Mouse (Mus musculus): ENCODE data around the gene Cfap54.

The Cfap54 gene

GRCm38 (mm10) chr10:93112021-93112420 lies 30.6 kb upstream of the Cfap54 start:
- TF ChIP-seq GATA4 (IDR thresholded peaks at IDR 0.05; ENCODE audit: insufficient replicate concordance, low read length), result no peak

- TF ChIP-seq GATA4 (IDR thresholded peaks at IDR 0.05; ENCODE audit: insufficient replicate concordance, low read length), result no peak; the same call in 1 of the 2 replicates
Measured at GRCm38 (mm10) chr10:93111412-93111811, 30.0 kb upstream of the Cfap54 start.

GRCm38 (mm10) chr10:93105358-93105757 lies 23.9 kb upstream of the Cfap54 start:
- TF ChIP-seq GATA4 (IDR thresholded peaks at IDR 0.05; ENCODE audit: insufficient replicate concordance, low read length), result no peak

GRCm38 (mm10) chr10:93104357-93104756 lies 22.9 kb upstream of the Cfap54 start:
- no peak for TF ChIP-seq GATA4 (IDR thresholded peaks at IDR 0.05; ENCODE audit: insufficient replicate concordance, low read length)

- no peak for TF ChIP-seq GATA4 (IDR thresholded peaks at IDR 0.05; ENCODE audit: insufficient replicate concordance, low read length)
Measured at GRCm38 (mm10) chr10:93103676-93104075, 22.3 kb upstream of the Cfap54 start.

- TF ChIP-seq GATA4 (IDR thresholded peaks at IDR 0.05; ENCODE audit: insufficient replicate concordance, low read length), result no peak
Measured at GRCm38 (mm10) chr10:93102321-93102720, 20.9 kb upstream of the Cfap54 start.

GRCm38 (mm10) chr10:93098211-93098805 lies 16.9 kb upstream of the Cfap54 start:
- no peak for TF ChIP-seq GATA4 (IDR thresholded peaks at IDR 0.05; ENCODE audit: insufficient replicate concordance, low read length)

- no peak for TF ChIP-seq GATA4 (IDR thresholded peaks at IDR 0.05; ENCODE audit: insufficient replicate concordance, low read length)
Measured at GRCm38 (mm10) chr10:93097439-93097838, 16.0 kb upstream of the Cfap54 start.

- no peak for TF ChIP-seq GATA4 (IDR thresholded peaks at IDR 0.05; ENCODE audit: insufficient replicate concordance, low read length)
Measured at GRCm38 (mm10) chr10:93095827-93096226, 14.4 kb upstream of the Cfap54 start.

- no peak for TF ChIP-seq GATA4 (IDR thresholded peaks at IDR 0.05; ENCODE audit: insufficient replicate concordance, low read length)
Measured at GRCm38 (mm10) chr10:93094957-93095580, 13.7 kb upstream of the Cfap54 start.

- TF ChIP-seq GATA4 (IDR thresholded peaks at IDR 0.05; ENCODE audit: insufficient replicate concordance, low read length), result no peak
Measured at GRCm38 (mm10) chr10:93091928-93092327, 10.5 kb upstream of the Cfap54 start.

GRCm38 (mm10) chr10:93090241-93090640 lies 8.8 kb upstream of the Cfap54 start:
- TF ChIP-seq GATA4 (IDR thresholded peaks at IDR 0.05; ENCODE audit: insufficient replicate concordance, low read length), result no peak

- TF ChIP-seq GATA4 (IDR thresholded peaks at IDR 0.05; ENCODE audit: insufficient replicate concordance, low read length), result no peak
Measured at GRCm38 (mm10) chr10:93088396-93089048, 7.1 kb upstream of the Cfap54 start.

GRCm38 (mm10) chr10:93087504-93087903 lies 6.1 kb upstream of the Cfap54 start:
- no peak for TF ChIP-seq GATA4 (IDR thresholded peaks at IDR 0.05; ENCODE audit: insufficient replicate concordance, low read length)

GRCm38 (mm10) chr10:93083963-93084340 lies 2.5 kb upstream of the Cfap54 start:
- TF ChIP-seq GATA4 (IDR thresholded peaks at IDR 0.05; ENCODE audit: insufficient replicate concordance, low read length), result no peak

- TF ChIP-seq GATA4 (IDR thresholded peaks at IDR 0.05; ENCODE audit: insufficient replicate concordance, low read length), result no peak
Measured at GRCm38 (mm10) chr10:93083198-93083962, 2.0 kb upstream of the Cfap54 start.
